Mouse (Mus musculus) mature B cell (primary cell): Measurements from ENCODE around the gene Ampd1.
"Not testable (repeated sequence)": the region's sequence is repeated elsewhere in the genome, so short reads cannot be mapped to it uniquely, and the experiment has no call there.

Experiments used
- in situ Hi-C: fragments of 300-500 bp; cut with MboI; formaldehyde crosslinking; loops from 2 replicates; pipeline ENCODE4 v1.14.3; 2019

The Ampd1 gene

DNA sequence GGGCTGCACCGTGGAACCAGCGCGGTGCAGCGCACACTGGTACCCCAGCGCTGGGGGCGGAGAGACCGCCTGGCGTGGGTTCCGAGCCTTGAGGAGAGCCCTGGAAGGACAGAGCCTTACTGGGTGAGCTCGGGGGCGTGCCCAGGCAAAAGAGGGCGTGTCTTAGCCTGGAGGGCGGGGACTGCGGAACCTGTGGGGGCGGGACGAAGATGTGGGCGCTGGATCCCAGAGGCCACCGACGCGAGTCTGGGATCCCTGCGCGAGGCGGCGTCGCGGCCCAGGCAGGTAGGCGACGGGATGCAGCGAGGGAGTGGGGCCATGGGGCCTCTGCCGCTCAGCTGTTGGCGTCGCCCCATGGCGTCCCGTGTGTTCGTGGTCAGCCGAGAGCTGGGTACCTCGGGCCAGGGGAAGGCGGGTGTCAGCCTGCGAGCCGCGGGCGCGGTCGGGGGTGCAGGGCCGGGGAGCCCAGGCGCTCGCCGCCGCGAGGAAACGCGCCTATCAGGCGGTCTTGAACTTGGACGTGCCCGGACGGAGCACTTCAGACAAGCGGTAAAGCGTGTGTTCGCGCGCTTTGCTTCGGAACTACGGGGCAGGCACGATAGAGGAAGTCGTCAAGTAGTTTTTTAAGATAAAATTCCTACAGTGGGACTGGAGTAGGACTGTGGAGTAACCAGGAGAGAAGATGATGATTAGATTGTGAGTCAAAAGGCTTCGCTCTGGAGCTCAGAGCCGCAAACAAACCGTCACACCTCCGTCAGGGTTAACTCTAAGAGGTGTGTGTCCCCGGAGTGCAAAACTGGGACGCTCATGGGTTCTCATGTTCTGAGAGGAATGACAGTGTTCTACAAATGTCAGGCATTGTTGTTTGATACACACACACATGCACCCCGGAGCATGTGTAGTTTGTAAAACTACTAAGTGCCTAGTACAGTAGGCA lies 28.9 kb downstream of the Ampd1 start, which contains the start of gene Dennd2c:
TSS of gene Dennd2c (plus strand) at position 151 of the 937 bp plus-strand sequence.
- in situ Hi-C loops: no loop called here

DNA sequence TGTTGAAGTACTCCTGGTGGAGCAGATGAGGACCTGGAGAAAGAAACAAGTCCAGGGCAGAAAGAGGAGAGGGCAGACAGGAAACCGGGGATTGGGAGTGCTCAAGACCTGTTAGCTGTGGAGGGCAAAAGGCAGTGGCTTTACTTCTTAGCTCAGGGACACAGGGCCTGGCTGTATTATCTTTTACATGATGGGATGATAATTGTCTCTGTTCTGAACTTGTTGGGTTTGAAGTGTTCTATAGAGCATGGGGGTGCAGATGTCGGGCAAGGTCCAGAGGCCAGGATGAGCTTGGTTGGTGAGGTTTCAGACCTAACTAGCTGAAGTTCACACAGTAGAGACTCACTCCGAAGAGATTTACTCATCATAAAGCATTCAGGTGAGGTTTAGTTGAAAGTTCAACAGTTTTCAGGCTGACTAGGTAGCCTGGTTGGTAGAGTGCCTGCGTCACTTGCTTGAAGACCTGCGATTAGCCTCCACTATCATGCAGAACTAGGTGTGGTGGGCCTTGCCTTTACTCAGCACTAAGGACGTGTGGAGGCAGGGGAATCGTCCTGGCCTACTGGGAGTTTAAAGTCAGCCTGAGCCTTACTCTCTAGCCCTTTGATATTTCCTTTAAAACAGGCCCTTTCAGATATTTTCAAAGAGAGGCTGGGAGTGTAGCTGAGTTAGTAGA lies 33.9 kb downstream of the Ampd1 start:
- in situ Hi-C loops: no loop called here

- in situ Hi-C loops: no loop called here
Observed at GRCm38 (mm10) chr3:103112216-103112615, 38.4 kb downstream of the Ampd1 start.

- in situ Hi-C loops: no loop called here
Observed at GRCm38 (mm10) chr3:103123636-103124035, 49.8 kb downstream of the Ampd1 start.

- in situ Hi-C loops: no loop called here
Observed at GRCm38 (mm10) chr3:103126138-103126537, 52.3 kb downstream of the Ampd1 start.

DNA sequence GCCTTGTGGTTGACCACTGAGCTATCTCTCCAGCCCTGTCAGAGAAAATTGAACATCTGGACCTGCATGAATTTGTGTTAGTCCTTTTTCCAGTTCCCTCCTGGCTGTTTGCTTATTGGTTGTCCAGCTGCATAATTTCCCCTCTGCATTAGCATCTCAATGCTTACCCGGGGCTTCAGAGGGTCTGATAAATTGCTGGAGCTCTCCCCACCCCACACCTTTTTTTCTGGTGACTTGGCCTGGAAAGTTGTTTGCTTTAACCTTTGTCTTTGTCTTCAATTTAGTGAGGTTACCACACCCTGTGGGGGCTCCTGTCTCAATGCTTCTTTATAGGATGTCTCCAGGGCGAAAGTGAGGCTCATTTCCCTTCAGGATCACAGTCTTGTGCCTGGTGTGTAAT lies 53.4 kb downstream of the Ampd1 start:
- in situ Hi-C loops: no loop called here

- in situ Hi-C loops: no loop called here
Observed at GRCm38 (mm10) chr3:103127721-103128120, 53.9 kb downstream of the Ampd1 start.

- in situ Hi-C loops: no loop called here
Observed at GRCm38 (mm10) chr3:103128251-103128650, 54.4 kb downstream of the Ampd1 start.

DNA sequence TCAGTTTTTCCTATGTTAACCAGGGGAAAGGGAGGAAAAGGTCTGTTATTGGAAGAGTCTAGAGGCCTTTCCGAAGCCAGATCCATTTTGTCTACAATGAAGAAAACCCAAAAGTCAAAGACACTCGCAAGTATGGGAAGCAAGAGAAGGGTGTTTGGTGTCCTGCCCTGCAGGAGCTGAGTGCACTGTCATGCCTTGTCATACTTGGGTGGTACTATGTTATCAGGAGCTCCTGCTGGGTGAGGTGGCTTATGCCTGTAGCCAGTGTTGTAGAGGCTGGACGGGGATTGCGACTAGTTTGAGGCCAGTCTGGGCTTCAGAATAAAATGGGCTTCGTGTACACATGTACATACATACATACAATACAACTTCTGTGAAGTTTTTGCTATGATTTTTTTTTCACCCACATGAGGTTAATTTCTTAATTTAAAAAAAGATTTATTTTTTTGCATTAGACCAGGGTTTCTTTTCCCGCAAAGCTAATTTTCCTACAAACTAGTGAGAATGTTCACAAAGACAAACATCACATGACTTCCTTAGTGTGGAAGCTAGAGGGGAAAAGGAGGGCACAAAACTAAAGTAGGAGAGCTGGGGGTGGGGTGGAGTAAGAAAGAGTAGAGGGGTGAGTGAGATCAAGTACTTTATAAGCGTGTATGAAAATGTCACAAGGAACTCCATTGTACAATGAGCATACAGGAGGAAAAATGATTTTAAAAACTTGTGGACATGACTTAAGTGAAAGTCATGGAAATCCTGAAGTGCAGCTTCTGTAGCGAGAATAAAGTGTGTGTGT lies 55.7 kb downstream of the Ampd1 start:
- in situ Hi-C loops: no loop called here

GRCm38 (mm10) chr3:103130236-103130751 lies 56.5 kb downstream of the Ampd1 start:
- in situ Hi-C loops: no loop called here

GRCm38 (mm10) chr3:103133098-103133497 lies 59.3 kb downstream of the Ampd1 start:
- in situ Hi-C loops: no loop called here

- in situ Hi-C loops: no loop called here
Observed at GRCm38 (mm10) chr3:103136414-103137077, 62.7 kb downstream of the Ampd1 start.

- in situ Hi-C loops: no loop called here
Observed at GRCm38 (mm10) chr3:103139047-103139446, 65.2 kb downstream of the Ampd1 start.

DNA sequence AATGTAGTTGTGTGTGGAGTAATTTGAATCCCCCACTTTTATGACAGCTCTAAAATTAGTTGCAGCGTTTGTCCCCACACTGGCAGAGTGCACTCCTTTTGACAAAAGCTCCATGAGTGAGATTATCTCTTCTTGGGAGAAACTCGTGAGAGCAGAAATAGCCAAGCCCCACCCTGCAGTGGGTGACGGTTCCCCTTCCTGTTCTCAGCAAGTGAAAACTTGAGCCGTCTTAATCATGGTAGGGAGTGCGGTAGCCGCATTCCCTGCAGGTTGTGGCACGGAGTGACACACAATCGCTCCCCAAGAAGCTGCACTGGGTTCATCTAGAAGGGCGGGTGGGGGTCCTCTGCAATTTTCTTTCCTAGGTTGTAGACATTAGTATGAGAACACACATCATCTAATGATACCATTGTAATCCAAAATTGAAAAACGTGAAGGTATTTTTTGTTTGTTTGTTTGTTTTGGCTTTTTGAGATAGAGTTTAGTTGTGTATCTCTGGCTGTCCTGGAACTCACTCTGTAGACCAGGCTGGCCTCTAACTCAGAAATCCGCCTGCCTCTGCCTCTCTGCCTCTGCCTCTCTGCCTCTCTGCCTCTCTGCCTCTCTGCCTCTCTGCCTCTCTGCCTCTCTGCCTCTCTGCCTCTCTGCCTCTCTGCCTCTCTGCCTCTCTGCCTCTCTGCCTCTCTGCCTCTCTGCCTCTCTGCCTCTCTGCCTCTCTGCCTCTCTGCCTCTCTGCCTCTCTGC lies 66.5 kb downstream of the Ampd1 start:
- in situ Hi-C loops: not testable (repeated sequence)

GRCm38 (mm10) chr3:103141287-103141686 lies 67.5 kb downstream of the Ampd1 start:
- in situ Hi-C loops: no loop called here

DNA sequence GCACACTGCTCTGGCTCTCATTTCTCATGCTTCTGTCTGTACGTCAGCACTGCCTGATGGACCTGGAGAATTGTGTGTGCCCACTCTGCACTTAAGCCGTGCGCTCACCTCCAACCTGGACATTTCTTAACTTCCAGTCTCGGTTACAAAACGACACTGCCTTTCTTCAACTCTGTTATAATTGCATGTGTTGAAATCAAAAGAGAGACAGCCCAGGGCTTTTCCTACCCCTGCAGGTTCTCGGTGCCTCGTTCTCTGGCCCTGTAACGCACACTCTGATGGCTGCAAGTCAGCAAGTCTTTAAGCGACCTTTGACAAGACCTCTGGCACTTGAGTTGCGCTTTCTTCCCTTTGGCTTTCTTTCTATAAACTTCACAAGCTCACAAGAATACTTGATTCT lies 68.6 kb downstream of the Ampd1 start:
- in situ Hi-C loops: no loop called here

DNA sequence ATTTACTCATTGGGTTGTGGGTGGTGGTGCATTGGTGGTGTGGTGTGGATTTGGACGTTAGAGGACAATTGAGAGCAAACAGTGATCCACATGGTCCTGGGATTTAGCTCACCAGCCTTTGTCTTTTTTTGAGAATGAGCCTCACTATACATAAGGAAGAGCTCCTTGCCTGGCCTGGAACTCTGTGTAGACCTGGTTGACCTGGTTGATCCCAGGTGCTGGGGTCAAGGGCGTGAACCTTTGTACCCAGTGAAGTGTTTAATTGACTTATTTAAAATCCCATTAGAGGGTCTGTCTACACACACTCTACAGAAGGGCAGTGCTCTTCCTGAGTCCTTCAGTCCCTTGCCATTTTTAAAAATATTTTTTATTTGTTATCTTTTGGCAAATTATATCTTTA lies 71.5 kb downstream of the Ampd1 start:
- in situ Hi-C loops: no loop called here

DNA sequence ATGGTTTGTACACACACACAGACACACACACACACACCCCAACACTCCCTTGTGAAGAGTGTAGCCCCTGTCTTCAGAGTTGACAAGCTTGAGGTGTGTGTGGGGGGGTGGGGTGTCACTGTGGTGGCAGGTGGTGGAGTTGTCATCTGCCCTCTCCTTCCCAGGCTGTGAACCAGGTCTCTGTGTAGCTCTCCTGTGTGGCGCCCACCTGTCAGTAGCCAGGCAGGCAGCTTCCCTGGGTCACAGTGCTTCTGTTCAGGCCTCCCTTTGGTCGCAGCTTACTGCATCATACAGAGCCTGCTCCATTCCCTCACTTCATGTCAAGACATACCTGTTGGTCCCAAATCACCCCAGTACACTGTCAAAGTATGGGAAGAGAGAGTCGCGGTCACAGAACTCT lies 72.0 kb downstream of the Ampd1 start:
- in situ Hi-C loops: no loop called here

DNA sequence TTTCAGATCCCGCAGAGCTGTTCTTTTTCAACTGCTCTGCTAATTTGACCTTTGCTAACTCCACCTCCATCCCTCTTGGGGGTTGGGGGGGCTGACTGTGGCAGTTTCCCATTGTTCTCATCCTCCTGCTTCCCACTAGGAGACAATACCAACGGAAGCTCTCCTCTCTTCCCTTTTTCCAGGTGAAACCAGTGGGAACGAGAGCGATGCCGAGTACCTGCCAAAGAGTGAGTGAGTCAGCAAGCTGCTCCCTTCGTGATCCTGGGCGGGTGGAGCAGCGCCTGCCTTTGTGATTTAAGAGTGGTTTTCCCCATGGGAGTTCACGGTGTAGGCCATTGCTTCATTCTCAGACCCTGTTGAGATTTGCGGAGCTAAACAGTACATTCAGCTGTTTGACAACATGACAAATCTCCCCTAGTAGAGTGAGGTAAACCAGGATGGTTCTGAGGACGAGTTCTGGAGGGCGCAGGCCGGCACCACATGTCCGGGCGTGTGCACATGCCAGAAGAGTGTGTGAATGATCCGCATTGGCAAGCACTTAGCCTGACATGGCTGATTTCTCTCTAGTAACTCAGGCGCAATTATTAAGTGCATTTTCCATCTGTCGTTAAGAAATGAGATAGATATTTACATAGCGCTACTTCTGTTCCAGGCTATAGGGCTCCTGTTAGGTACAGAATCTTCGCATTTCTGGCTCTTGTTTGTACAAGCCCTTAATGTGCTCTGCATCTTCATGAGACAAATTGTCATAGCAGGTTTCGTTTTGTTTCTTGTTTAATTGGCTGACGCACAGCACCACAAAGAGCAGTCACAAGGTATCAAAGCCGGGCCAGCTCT lies 72.7 kb downstream of the Ampd1 start:
- in situ Hi-C loops: no loop called here

DNA sequence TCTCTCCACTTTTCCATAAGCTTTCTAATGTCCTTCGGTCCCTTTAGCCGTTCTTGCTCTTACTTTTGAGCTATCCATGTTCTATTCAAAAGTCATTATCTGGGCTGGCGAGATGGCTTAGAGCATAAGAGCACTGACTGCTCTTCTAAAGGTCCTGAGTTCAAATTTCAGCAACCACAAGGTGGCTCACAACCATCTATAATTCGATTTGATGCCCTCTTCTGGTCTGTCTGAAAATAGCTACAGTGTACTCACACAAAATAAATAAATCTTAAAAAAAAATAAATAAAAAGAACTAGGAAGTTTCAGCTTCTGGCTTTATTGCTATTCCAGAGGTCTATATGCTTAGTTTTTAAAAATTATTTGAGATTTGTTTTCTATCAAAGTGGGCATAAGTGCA lies 74.0 kb downstream of the Ampd1 start:
- in situ Hi-C loops: no loop called here
